25 mouse cellular contexts compared by ENCODE assay signal in genomic region chr16:75983831-75984230, GRCm38 (mm10). TPM values are rescaled to one million over a fixed set of nuclear protein-coding genes. Genes with fewer than 3 reads are reported as not detected.
DNase-seq lines count a peak whose midpoint lies in the region; ATAC-seq and TF ChIP-seq lines count a peak whose summit lies in the region.
"Had no signal": no experiment of that assay in that cellular context is flagged by ENCODE, and none has a peak within 500 bp of the region (broad histone marks: within the 10 kb centered on the region; RNA-seq: fewer than 3 reads in every experiment).

No protein-coding gene starts in this region.

- peaks cover 33% of the 10 kb centered on the region for H3K4me1 ChIP-seq in G1E (ENCODE audit: insufficient read depth, low read depth, low read length)
- H3K4me1 ChIP-seq in hindbrain, embryonic 11.5 days (replicated peaks; ENCODE audit: control insufficient read depth, insufficient read depth, low read length), result no peaks in the 10 kb centered on the region
- no peaks in the 10 kb centered on the region for H3K4me1 ChIP-seq in forebrain, embryonic 15.5 days
- H3K4me1 ChIP-seq in midbrain, postnatal 0 days (ENCODE audit: insufficient read depth, low read length), result no peaks in the 10 kb centered on the region
- H3K4me1 ChIP-seq: embryonic facial prominence, embryonic 12.5 days; heart, embryonic 15.5 days; hindbrain, embryonic 15.5 days; limb, embryonic 12.5 days had no signal

- peak; percentile 6 for DNase-seq in 3T3-L1 (ENCODE audit: low read depth, low spot score)
- no peak for DNase-seq in G1E (ENCODE audit: low spot score)
- DNase-seq in naive thymus-derived CD4-positive, alpha-beta T cell, adult 2 months (ENCODE audit: low read depth), result peak; percentile 37
- DNase-seq in hindbrain, embryonic 11.5 days (ENCODE audit: low spot score), result no peak
- DNase-seq in midbrain, postnatal 0 days (ENCODE audit: low spot score), result no peak
- DNase-seq: adrenal gland, postnatal 36 days; cerebellum, adult 9-10 months; gastrocnemius, postnatal 36 days; heart, postnatal 36 days; kidney, adult 9 months; kidney, postnatal 25 days; lung, adult 18-20 months; lung, postnatal 14 days; midbrain, embryonic 14.5 days; spleen, adult 18-20 months; thymus, postnatal 25 days had no signal

- H3K36me3 ChIP-seq in G1E (replicated peaks), result no peaks in the 10 kb centered on the region
- H3K36me3 ChIP-seq in hindbrain, embryonic 11.5 days (ENCODE audit: control insufficient read depth, insufficient read depth, low read length), result no peaks in the 10 kb centered on the region
- H3K36me3 ChIP-seq in forebrain, embryonic 15.5 days, result no peaks in the 10 kb centered on the region
- no peaks in the 10 kb centered on the region for H3K36me3 ChIP-seq in midbrain, postnatal 0 days (ENCODE audit: insufficient read depth, low read length)
- H3K36me3 ChIP-seq: embryonic facial prominence, embryonic 12.5 days; heart, embryonic 15.5 days; hindbrain, embryonic 15.5 days; limb, embryonic 12.5 days had no signal

- peak; percentile 40; the same call in 1 of the 2 replicates for ATAC-seq in G1E (ENCODE audit: extremely low read depth, insufficient number of reproducible peaks, low FRiP score, poor library complexity, severe bottlenecking)
- peak; percentile 27 to 56; a peak in 3 of 4 replicates for ATAC-seq in hematopoietic stem cell, adult 5-6 weeks (replicated peaks in 1 of 2; ENCODE audit: insufficient read depth in 1 of 2, low FRiP score in 2 of 2, low TSS enrichment in 1 of 2, low read depth in 1 of 2, poor library complexity in 2 of 2, severe bottlenecking in 2 of 2)
- ATAC-seq in hindbrain, embryonic 11.5 days (ENCODE audit: low FRiP score), result no peak
- no peak for ATAC-seq in forebrain, embryonic 15.5 days (replicated peaks)
- no peak for ATAC-seq in midbrain, postnatal 0 days (ENCODE audit: low FRiP score)
- ATAC-seq: intestine, embryonic 16.5 days had no signal

- H3K27me3 ChIP-seq in G1E (ENCODE audit: insufficient read depth, low read length), result no peaks in the 10 kb centered on the region
- H3K27me3 ChIP-seq in hindbrain, embryonic 11.5 days (ENCODE audit: control insufficient read depth, insufficient read depth, low read length), result no peaks in the 10 kb centered on the region
- no peaks in the 10 kb centered on the region for H3K27me3 ChIP-seq in forebrain, embryonic 15.5 days
- H3K27me3 ChIP-seq in midbrain, postnatal 0 days (ENCODE audit: insufficient read depth, low read length), result no peaks in the 10 kb centered on the region
- H3K27me3 ChIP-seq: embryonic facial prominence, embryonic 12.5 days; heart, embryonic 15.5 days; hindbrain, embryonic 15.5 days; limb, embryonic 12.5 days had no signal

- TF ChIP-seq CTCF in G1E (IDR thresholded peaks at IDR 0.05; ENCODE audit: low read depth, low read length), result no peak
- TF ChIP-seq CTCF in midbrain, postnatal 0 days (IDR thresholded peaks at IDR 0.05), result no peak

- H3K4me3 ChIP-seq in G1E (ENCODE audit: low read depth, low read length), result no peak overlapping the region
- no peak overlapping the region for H3K4me3 ChIP-seq in hindbrain, embryonic 11.5 days (ENCODE audit: low read depth, low read length)
- H3K4me3 ChIP-seq in forebrain, embryonic 15.5 days, result no peak overlapping the region
- H3K4me3 ChIP-seq in midbrain, postnatal 0 days (ENCODE audit: low read depth, low read length), result no peak overlapping the region
- H3K4me3 ChIP-seq: embryonic facial prominence, embryonic 12.5 days; heart, embryonic 15.5 days; hindbrain, embryonic 15.5 days; limb, embryonic 12.5 days; myocyte had no signal

- no peaks in the 10 kb centered on the region; the same call in 1 of the 2 replicates for H3K9me3 ChIP-seq in G1E (replicated peaks)
- H3K9me3 ChIP-seq in hindbrain, embryonic 11.5 days (ENCODE audit: control insufficient read depth, low read length), result no peaks in the 10 kb centered on the region
- 0 out of 2 replicates have a peak, but pooled peaks cover 3% of the 10 kb centered on the region for H3K9me3 ChIP-seq in forebrain, embryonic 15.5 days
- H3K9me3 ChIP-seq in midbrain, postnatal 0 days (ENCODE audit: low read length), result peaks cover 3% of the 10 kb centered on the region; the same call in 1 of the 2 replicates
- H3K9me3 ChIP-seq: embryonic facial prominence, embryonic 12.5 days; heart, embryonic 15.5 days; hindbrain, embryonic 15.5 days had no signal

- no peak overlapping the region for H3K4me2 ChIP-seq in hindbrain, embryonic 11.5 days (replicated peaks; ENCODE audit: low read depth, low read length)
- H3K4me2 ChIP-seq in forebrain, embryonic 15.5 days (replicated peaks), result no peak overlapping the region
- H3K4me2 ChIP-seq in midbrain, postnatal 0 days (ENCODE audit: low read depth, low read length, poor library complexity, severe bottlenecking), result no peak overlapping the region
- H3K4me2 ChIP-seq: embryonic facial prominence, embryonic 12.5 days; heart, embryonic 15.5 days; hindbrain, embryonic 15.5 days; limb, embryonic 12.5 days; liver, embryonic 11.5 days had no signal

- no peak overlapping the region for H3K27ac ChIP-seq in hindbrain, embryonic 11.5 days (ENCODE audit: low read depth, low read length)
- no peak overlapping the region for H3K27ac ChIP-seq in forebrain, embryonic 15.5 days (replicated peaks)
- no peak overlapping the region for H3K27ac ChIP-seq in midbrain, postnatal 0 days (ENCODE audit: low read depth, low read length)
- H3K27ac ChIP-seq: embryonic facial prominence, embryonic 12.5 days; heart, embryonic 15.5 days; hindbrain, embryonic 15.5 days; limb, embryonic 12.5 days had no signal

- 85% methylated on average over 1 of the region's 1 CpGs for WGBS in hindbrain, embryonic 11.5 days
- 97% methylated on average over 1 of the region's 1 CpGs for WGBS in forebrain, embryonic 15.5 days
- WGBS in midbrain, postnatal 0 days, result 97% methylated on average over 1 of the region's 1 CpGs

- H3K9ac ChIP-seq in hindbrain, embryonic 11.5 days (ENCODE audit: low read depth, low read length), result no peak overlapping the region
- H3K9ac ChIP-seq in forebrain, embryonic 15.5 days (replicated peaks), result no peak overlapping the region
- no peak overlapping the region for H3K9ac ChIP-seq in midbrain, postnatal 0 days (replicated peaks; ENCODE audit: low read length, poor library complexity, severe bottlenecking)
- H3K9ac ChIP-seq: embryonic facial prominence, embryonic 12.5 days; heart, embryonic 15.5 days; hindbrain, embryonic 15.5 days; limb, embryonic 12.5 days had no signal

RNA-seq across cellular contexts. Expression of gene Samsn1, which starts 38.2 kb away (rescaled TPM):
- total RNA-seq in G1E (2014; fragmentation: Nextera tagmentation), result 257 and 280 TPM in 2 replicates
- 451 and 453 TPM in 2 replicates for total RNA-seq in G1E (2017)
- polyA plus RNA-seq in G1E (2012), result 4.3 and 5.7 TPM in 2 replicates
- 359 and 409 TPM in 2 replicates for total RNA-seq in hematopoietic stem cell, adult 5-6 weeks (2017)
- 1.9 TPM in 2 replicates for polyA plus RNA-seq in hindbrain, embryonic 11.5 days (2014; fragmentation: Nextera tagmentation; extraction: Ambion mirVana)
- 1.3 and 1.4 TPM in 2 replicates for polyA plus RNA-seq in forebrain, embryonic 15.5 days (2015; fragmentation: Nextera tagmentation; extraction: Ambion mirVana)
- total RNA-seq in midbrain, postnatal 0 days (2014; rRNA removed), result 2.3 and 2.8 TPM in 2 replicates
- polyA plus RNA-seq in midbrain, postnatal 0 days (2015; fragmentation: Nextera tagmentation; extraction: Ambion mirVana), result 1.0 and 1.4 TPM in 2 replicates

Comparison
In these comparisons a context has a peak if more than half of its experiments do, and no peak if none do; other contexts are left out.
1. DNase-seq: peak in 3T3-L1 (single experiment) and naive thymus-derived CD4-positive, alpha-beta T cell, adult 2 months (single experiment); none in G1E (single experiment), hindbrain, embryonic 11.5 days (single experiment) and midbrain, postnatal 0 days (single experiment).
2. ATAC-seq: peak in G1E (single experiment) and hematopoietic stem cell, adult 5-6 weeks (2 of 2); none in hindbrain, embryonic 11.5 days (single experiment), forebrain, embryonic 15.5 days (single experiment) and midbrain, postnatal 0 days (single experiment).